Mouse (Mus musculus) urinary bladder, postnatal 14 days (tissue): ENCODE measurements at regions not wholly inside any gene's neighbourhood (a gene's known extent, or its start where the extent isn't known, plus 50 kb on each side); places are given as distances from the start of the nearest gene placed in this dataset.

Source experiments
- DNase-seq: peaks from one replicate; pipeline ENCODE4 v3.0.0; 2021; ENCODE audit warnings: low spot score

DNA sequence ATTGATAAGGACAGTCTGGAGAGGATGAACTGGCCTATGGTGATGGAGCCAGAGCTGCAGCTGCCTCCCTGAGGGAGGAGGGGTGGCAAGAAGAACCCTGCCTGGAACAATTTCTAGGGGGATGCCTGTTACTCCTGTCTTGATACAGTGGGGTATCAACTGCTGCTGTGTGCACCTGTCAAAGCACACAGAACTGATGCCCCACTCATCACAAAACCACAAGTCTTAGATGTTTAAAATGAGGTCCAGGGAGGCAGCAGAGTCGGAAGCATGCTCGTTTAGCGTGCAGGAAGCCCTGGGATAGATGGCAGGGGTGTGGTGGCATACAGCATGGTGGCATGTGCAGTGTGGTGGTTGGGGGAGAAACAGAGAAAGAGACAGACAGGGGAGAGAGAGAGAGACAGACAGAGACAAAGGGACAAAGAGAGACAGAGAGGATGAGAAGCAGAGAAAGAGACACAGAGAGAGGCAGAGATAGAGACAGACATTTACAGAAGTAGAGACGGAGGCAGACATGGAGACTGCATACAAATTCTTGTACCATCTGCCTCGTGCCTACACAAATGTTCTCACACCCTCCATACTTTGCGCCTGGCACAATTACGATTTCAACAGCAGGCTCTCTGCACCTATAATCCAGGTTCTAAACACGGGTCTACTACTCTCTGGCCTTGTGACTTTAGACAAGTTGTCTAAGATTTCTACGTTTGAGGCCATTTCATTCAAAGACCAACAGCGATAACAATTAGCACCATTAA lies 242.6 kb downstream of the Cbln4 start:
- DNase-seq, result no peak

GRCm38 (mm10) chr2:171799351-171799750 lies 243.9 kb downstream of the Cbln4 start:
- no peak for DNase-seq

GRCm38 (mm10) chr2:171790686-171791085 lies 252.6 kb downstream of the Cbln4 start:
- no peak for DNase-seq

DNA sequence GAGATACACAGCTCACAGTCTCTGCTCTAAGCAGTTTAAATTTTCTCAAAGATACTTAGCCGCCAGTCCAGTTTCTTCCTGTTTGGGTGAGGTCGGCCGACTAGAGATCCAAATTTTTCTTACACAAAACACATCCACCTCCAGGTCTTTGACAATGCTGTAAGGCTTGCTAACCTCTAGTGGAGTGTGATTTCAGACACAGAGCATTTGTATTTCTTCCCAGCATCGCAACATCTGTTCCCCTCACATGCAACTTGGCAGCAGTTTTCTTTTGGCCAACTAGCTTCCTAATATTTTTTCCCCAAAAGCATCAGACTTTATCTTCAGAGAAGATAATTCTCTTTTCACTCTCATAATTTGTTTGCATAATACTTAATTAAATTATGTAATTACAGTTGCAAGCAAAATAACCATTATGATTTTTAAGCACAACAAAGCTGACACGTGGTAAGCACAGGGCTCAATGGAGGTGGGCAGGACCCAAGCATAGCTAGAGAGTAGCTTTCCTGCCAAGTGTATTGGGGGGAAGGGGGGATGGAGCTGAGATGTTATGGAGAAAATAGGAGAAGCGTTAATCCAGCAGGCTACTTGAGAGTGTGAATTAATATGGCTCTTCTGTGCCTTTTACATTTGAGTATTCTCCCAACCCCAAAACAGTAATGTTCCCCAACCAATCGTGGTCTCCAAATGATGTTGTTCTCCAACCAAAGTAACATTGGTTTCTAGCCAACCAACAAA lies 276.9 kb downstream of the Cbln4 start:
- DNase-seq, result no peak

- no peak for DNase-seq
Measured at GRCm38 (mm10) chr2:171765071-171765470, 278.2 kb downstream of the Cbln4 start.

DNA sequence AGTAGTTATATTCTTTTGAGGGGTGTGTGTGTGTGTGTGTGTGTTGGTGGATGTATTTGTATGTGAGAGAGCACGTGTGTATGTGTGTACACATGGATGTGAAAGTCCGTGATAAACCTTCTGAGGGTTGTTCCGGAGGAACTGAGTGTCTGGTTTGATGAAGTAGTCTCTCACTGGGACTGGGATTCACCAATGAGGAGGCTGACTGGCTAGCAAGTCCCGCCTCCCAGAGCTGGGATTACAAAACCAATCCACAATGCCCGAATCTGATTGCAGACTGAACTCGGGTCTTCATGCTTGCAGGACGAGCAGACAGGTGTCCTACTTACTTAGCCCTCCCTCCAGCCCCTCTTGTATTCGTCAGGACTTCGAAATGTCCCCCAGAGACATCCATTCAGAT lies 289.8 kb downstream of the Cbln4 start:
- DNase-seq, result no peak

DNA sequence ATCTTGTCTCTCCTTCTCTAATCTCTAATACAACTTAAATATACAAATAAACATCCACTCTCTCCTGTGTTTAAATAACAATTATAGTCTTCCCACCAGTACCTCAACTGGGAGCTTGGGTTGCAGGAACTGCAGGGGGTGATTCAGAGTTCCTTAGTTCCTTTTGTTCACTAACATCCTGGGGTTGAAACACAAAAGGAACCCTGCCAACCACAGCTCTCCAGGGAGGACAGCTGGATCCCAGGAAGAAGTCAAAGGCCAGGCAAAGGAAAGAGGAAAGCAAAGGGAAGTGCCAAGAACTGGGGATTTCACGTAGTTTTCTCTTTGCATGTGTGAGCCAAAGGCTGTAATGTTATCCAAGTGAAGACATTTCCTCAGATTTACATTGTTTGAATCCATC lies 296.1 kb downstream of the Cbln4 start:
- DNase-seq, result no peak

DNA sequence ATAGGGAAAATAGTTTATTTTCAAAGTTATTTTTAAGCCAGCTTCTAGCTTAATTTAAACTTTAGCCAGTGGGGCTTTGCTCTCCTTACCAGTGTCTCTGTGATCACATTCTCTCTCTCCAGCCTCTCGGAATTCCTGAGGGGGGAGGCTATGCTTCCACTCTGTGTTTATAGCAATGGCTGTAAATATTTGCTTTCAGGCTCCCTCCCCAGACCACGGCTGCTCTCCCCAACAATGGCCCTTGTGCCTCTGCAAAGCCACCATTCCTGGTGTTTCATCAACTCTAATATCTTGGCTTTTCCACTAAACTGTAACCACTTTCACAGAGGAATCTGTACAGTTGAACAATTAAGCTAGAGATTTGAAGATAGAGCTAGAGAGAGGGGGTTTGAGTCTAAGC lies 300.2 kb downstream of the Cbln4 start:
- no peak for DNase-seq

GRCm38 (mm10) chr2:171742706-171743105 lies 300.6 kb downstream of the Cbln4 start:
- DNase-seq, result no peak

DNA sequence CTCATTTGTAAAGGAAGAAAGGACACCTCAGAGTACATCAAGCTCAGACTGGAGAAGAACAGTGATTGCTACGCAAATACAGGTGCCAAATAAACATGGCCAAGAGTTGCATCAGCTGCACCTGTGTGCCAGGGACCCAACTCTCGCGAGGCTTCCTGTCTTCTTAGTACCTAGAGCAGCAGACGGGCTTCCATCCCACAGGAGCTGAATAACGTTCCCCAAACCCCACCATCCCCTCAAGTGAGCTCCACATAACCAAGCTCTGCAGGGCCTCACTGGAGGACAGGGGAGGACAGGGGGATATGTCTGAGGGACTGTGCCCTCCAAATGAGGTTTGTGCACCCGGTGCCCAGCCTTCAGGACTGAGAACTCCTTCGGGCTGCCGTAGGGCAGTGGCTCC lies 305.5 kb downstream of the Cbln4 start:
- DNase-seq, result no peak

- no peak for DNase-seq
Measured at GRCm38 (mm10) chr2:171735061-171735490, 308.2 kb downstream of the Cbln4 start.

- DNase-seq, result no peak
Measured at GRCm38 (mm10) chr2:171734634-171734987, 308.7 kb downstream of the Cbln4 start.

- no peak for DNase-seq
Measured at GRCm38 (mm10) chr2:171733965-171734633, 309.2 kb downstream of the Cbln4 start.

GRCm38 (mm10) chr2:171719269-171719668 lies 324.0 kb downstream of the Cbln4 start:
- no peak for DNase-seq

- DNase-seq, result no peak
Measured at GRCm38 (mm10) chr2:171718855-171719254, 324.4 kb downstream of the Cbln4 start.

- DNase-seq, result no peak
Measured at GRCm38 (mm10) chr2:171712816-171713570, 330.3 kb downstream of the Cbln4 start.

- DNase-seq, result no peak
Measured at GRCm38 (mm10) chr2:171693526-171693925, 349.7 kb downstream of the Cbln4 start.

- no peak for DNase-seq
Measured at GRCm38 (mm10) chr2:171690781-171691180, 352.5 kb downstream of the Cbln4 start.

DNA sequence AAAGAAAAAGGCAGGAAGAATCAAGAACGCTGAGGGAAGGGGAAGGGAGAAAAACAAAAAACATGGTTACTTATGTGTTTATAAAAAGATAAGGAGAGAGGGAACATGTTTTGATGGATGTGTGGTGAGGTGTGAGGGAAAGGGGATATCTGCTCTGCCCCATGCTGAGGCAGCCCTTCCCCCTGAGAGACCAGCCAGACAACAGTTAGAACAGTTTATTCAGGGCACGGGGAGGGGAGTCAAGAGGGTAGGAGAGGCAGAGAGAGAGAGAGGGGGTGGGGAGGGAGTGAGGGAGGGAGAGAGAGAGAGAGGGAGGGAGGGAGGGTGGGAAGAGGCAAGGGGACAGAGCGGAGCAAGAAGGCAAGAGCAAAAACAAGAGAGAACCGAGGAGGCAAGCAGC lies 354.2 kb downstream of the Cbln4 start:
- no peak for DNase-seq

DNA sequence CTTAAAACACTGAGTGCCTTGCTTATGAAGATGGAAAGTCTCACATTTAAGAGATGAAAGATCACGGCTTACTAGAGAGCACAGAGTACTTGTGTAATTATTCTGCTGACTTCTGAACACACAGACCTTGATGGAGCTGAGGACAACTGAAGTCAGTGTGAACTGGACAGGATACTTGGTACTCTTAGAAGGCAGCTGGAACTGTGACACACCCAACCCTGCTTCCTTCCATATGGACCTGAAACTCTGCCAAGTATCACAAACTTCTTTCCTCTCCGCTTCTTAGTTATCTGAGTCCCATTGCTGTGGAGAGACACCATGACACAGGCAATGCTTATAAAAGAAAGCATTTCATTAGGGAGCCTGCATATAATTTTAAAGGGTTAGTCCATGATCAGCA lies 365.3 kb downstream of the Cbln4 start:
- DNase-seq, result no peak

DNA sequence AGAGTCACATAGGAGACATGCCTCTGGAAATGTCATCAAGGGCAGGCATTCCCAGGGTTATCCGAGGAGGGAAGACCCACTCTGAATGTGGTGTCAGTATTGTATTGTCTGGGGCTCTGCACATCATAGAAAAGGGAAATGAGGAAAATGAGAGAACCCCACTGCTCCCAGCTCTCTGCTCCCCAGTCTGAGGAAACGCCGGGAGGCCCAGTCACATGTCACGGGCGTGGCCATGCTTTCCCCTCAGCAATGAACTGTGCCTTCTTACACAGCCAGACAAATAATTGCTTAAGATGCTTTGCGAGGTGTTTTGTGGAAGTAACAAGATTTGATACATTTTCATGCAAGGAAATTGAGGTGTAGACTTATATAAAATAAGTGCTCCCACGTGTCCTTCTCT lies 366.1 kb downstream of the Cbln4 start:
- DNase-seq, result no peak

GRCm38 (mm10) chr2:171676083-171676482 lies 367.2 kb downstream of the Cbln4 start:
- no peak for DNase-seq
